Mouse (Mus musculus) hindbrain, embryonic 13.5 days (tissue): ENCODE measurements around the gene Ahsa2. TPM values are rescaled to one million over a fixed set of nuclear protein-coding genes. Genes with fewer than 3 reads are reported as not detected.
"Not testable (repeated sequence)": the region's sequence is repeated elsewhere in the genome, so short reads cannot be mapped to it uniquely, and the experiment has no call there.

Experiments used
- ATAC-seq: fragments of 200-750 bp; cut with Nextera tagmentation; 2 replicates; pipeline ENCODE4 v1.8.0; 2017; ENCODE audit warnings: moderate TSS enrichment; ENCODE audit not compliant: low FRiP score
- H3K27ac ChIP-seq: fragments of 300-500 bp; sonication (generic); 2 replicates; pipeline ENCODE4 v1.5.1; 2015; ENCODE audit warnings: inconsistent platforms, mild to moderate bottlenecking, moderate library complexity
- H3K27me3 ChIP-seq: fragments of 300-500 bp; sonication (generic); 2 replicates; pipeline ENCODE4 v1.6.1; 2015; ENCODE audit warnings: mild to moderate bottlenecking, inconsistent platforms
- H3K36me3 ChIP-seq: fragments of 300-500 bp; sonication (generic); 2 replicates; pipeline ENCODE4 v1.6.1; 2015; ENCODE audit warnings: mild to moderate bottlenecking, inconsistent platforms
- H3K4me1 ChIP-seq: fragments of 300-500 bp; sonication (generic); replicated peaks from 2 replicates; pipeline ENCODE4 v1.6.1; 2015; ENCODE audit warnings: inconsistent platforms
- H3K4me2 ChIP-seq: fragments of 300-500 bp; sonication (generic); 2 replicates; pipeline ENCODE4 v1.6.1; 2015; ENCODE audit warnings: inconsistent platforms, mild to moderate bottlenecking, moderate library complexity
- H3K4me3 ChIP-seq: fragments of 300-500 bp; sonication (generic); 2 replicates; pipeline ENCODE4 v1.5.1; 2015; ENCODE audit warnings: mild to moderate bottlenecking, inconsistent platforms
- H3K9ac ChIP-seq: fragments of 300-500 bp; sonication (generic); 2 replicates; pipeline ENCODE4 v1.6.1; 2015; ENCODE audit warnings: mild to moderate bottlenecking, inconsistent platforms
- H3K9me3 ChIP-seq: fragments of 300-500 bp; sonication (generic); 2 replicates; pipeline ENCODE4 v1.6.1; 2016; ENCODE audit warnings: inconsistent platforms
- WGBS: fragments of 180-500 bp; shearing (Covaris S2); methylation state at CpG from one replicate; pipeline ENCODE4 v1.1.7; 2015; 5-methylcytosine and 5-hydroxymethylcytosine counted together
- microRNA-seq: library from miRNA; unstranded; fragments of <30 nt; microRNA quantifications from one replicate; pipeline ENCODE4, GENCODE M21; 2016
- polyA plus RNA-seq: library from polyadenylated mRNA; unstranded; fragments of >200 nt; fragmentation: Nextera tagmentation; extraction: Ambion mirVana; gene quantifications from 2 replicates; pipeline ENCODE4 v1.2.1, GENCODE M21; 2015

The Ahsa2 gene
- polyA plus RNA-seq, 1 experiment from 2014 or later: 126 TPM

DNA sequence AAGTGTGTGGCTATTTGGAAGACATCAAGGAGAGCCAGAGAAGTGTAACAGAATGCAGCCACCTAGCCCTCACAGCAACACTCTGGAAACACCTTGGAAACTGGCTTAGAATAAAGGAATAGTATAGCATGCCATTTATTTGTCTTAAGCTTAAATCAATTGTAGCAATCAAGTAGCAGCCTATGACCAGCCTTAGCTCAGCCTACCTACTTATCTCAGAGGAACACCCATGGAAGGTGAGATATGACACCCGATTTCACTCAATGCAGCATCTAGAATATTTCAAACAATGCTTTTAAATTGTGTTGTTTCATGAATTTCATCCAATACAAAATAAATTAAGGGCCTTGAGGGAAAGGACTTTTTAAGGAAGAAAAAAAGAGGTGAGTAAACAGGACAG is 7.9 kb downstream of the Ahsa2 start:
- Histone ChIP-seq H3K27ac (no peak overlapping the region), H3K9me3 (no peaks in the 10 kb centered on the region), H3K27me3 (no peaks in the 10 kb centered on the region), H3K4me3 (no peak overlapping the region), H3K9ac (no peak overlapping the region), H3K4me1 (peaks cover 9% of the 10 kb centered on the region), H3K4me2 (no peak overlapping the region), H3K36me3 (peaks cover 92% of the 10 kb centered on the region)
- ATAC-seq: no peak
- WGBS: 98% methylated on average over 1 of the region's 1 CpGs

DNA sequence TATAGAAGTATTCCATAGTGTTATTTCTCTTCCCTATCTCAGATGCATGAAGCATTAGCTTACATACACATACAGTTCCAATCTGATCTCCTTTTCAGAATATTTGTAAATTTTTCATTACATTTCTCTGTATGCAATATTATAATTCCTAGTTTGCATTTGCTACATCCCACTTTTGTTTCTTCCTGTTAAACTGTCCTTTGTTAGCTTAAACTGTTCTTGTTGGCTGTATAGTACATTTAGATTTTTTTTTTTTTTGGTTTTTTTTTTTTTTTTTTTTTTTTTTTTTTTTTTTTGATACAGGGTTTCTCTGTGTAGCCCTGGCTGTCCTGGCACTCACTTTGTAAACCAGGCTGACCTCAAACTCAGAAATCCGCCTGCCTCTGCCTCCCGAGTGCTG is 32.0 kb downstream of the Ahsa2 start:
- H3K36me3 ChIP-seq: peaks cover 36% of the 10 kb centered on the region
- H3K9ac ChIP-seq, H3K4me2 ChIP-seq, ATAC-seq, H3K9me3 ChIP-seq, H3K4me3 ChIP-seq, H3K27me3 ChIP-seq, H3K4me1 ChIP-seq, H3K27ac ChIP-seq: not testable (repeated sequence)
- WGBS: 95% methylated on average over 2 of the region's 2 CpGs

Small RNAs within 50 kb of the gene (microRNA-seq; reads per million reads assigned to microRNA genes)
- gene Gm47279: not detected

Other genes starting within 250 kb of the Ahsa2 start
- gene Xpo1, start 242.0 kb downstream of the Ahsa2 start, polyA plus RNA-seq: 72.1 and 78.9 TPM in 2 replicates
- 28.4 and 28.7 TPM in 2 replicates for gene Usp34, start 191.1 kb downstream of the Ahsa2 start, polyA plus RNA-seq
- gene 1700093K21Rik, start 23.1 kb upstream of the Ahsa2 start, polyA plus RNA-seq: 0.21 TPM in 1 of 2 replicates, not detected in the other
- gene 0610010F05Rik, start 135.6 kb upstream of the Ahsa2 start, polyA plus RNA-seq: 142 and 149 TPM in 2 replicates
- 11.8 and 14.0 TPM in 2 replicates for gene Pus10, start 167.6 kb upstream of the Ahsa2 start, polyA plus RNA-seq
- 33.2 and 35.2 TPM in 2 replicates for gene Pex13, start 167.9 kb upstream of the Ahsa2 start, polyA plus RNA-seq